Mouse (Mus musculus): Measurements from ENCODE around the gene Kat6b.

DNA sequence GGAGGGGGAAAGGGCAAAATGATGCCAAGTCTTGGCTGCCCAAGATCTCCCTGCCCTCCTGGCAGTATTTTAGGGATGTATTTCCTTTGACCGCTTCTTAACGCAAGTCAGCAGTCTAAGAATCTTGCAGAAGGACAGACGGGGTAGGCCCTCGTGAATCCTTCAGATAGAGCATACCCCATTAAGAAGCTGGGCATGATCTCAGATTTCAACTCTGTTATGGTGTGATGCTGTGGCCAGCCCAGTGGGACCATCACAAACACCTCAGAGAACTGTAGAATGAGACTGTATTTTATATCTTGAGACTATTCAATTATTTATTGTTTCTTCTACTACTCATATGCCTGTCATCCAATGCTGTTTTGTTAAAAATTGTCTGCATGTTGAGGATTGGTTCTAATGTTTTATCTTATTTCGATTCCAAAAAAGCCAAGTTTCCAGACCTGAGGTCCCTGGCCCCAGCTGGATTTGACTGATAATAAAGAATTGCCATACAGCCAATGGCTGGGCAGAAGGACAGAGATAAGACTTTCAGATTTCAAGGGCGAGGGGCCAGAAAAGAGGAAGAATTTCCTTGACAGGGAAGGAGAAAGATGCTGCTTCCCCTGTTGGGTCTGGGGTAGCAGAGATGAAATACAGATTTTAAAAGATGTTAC, 67.8 kb downstream of the Kat6b start:
- TF ChIP-seq POLR2A (IDR thresholded peaks at IDR 0.05; ENCODE audit: insufficient read length, low read depth) = no peak
- TF ChIP-seq REST (IDR thresholded peaks at IDR 0.05; ENCODE audit: insufficient read depth, insufficient read length) = no peak
- no peak for TF ChIP-seq E2F4 (IDR thresholded peaks at IDR 0.05; ENCODE audit: insufficient read depth)
- TF ChIP-seq USF1 (IDR thresholded peaks at IDR 0.05; ENCODE audit: low read depth) = no peak
- no peak for TF ChIP-seq TCF3 (IDR thresholded peaks at IDR 0.05; ENCODE audit: insufficient read length, low read depth)
- TF ChIP-seq MAX (IDR thresholded peaks at IDR 0.05; ENCODE audit: low read depth) = no peak
- TF ChIP-seq SRF (IDR thresholded peaks at IDR 0.05; ENCODE audit: control insufficient read depth, insufficient read length, low read depth) = no peak
- TF ChIP-seq MYOD1 (IDR thresholded peaks at IDR 0.05; ENCODE audit: control insufficient read depth in 1 of 3, insufficient read length in 2 of 3, low read depth in 2 of 3) = no peak
- no peak for TF ChIP-seq POLR2AphosphoS2 (IDR thresholded peaks at IDR 0.05; ENCODE audit: insufficient read length, low read depth)

Measured in myocyte (in vitro differentiated cells).